Mouse (Mus musculus) limb, embryonic 13.5 days (tissue): ENCODE data around the gene Olfr411. TPM values are rescaled to one million over a fixed set of nuclear protein-coding genes. Genes with fewer than 3 reads are reported as not detected.

Source experiments
- ATAC-seq: fragments of 200-750 bp; cut with Nextera tagmentation; 2 replicates; pipeline ENCODE4 v1.8.0; 2017; ENCODE audit warnings: low read depth, moderate number of reproducible peaks, moderate TSS enrichment; ENCODE audit not compliant: low FRiP score
- H3K27ac ChIP-seq: fragments of 300-500 bp; sonication (generic); 2 replicates; pipeline ENCODE4 v1.5.1; 2015; ENCODE audit warnings: inconsistent platforms, mild to moderate bottlenecking, moderate library complexity
- H3K27me3 ChIP-seq: fragments of 300-500 bp; sonication (generic); 2 replicates; pipeline ENCODE4 v1.6.1; 2015; ENCODE audit warnings: mild to moderate bottlenecking, inconsistent platforms
- H3K36me3 ChIP-seq: fragments of 300-500 bp; sonication (generic); 2 replicates; pipeline ENCODE4 v1.6.1; 2015; ENCODE audit warnings: inconsistent platforms, mild to moderate bottlenecking, moderate library complexity
- H3K4me1 ChIP-seq: fragments of 300-500 bp; sonication (generic); 2 replicates; pipeline ENCODE4 v1.6.1; 2015; ENCODE audit warnings: inconsistent platforms
- H3K4me2 ChIP-seq: fragments of 300-500 bp; sonication (generic); replicated peaks from 2 replicates; pipeline ENCODE4 v1.6.1; 2015; ENCODE audit warnings: inconsistent platforms, mild to moderate bottlenecking, moderate library complexity
- H3K4me3 ChIP-seq: fragments of 300-500 bp; sonication (generic); 2 replicates; pipeline ENCODE4 v1.5.1; 2015; ENCODE audit warnings: moderate library complexity, mild to moderate bottlenecking, inconsistent platforms
- H3K9ac ChIP-seq: fragments of 300-500 bp; sonication (generic); 2 replicates; pipeline ENCODE4 v1.6.1; 2015; ENCODE audit warnings: mild to moderate bottlenecking, inconsistent platforms
- H3K9me3 ChIP-seq: fragments of 300-500 bp; sonication (generic); 2 replicates; pipeline ENCODE4 v1.6.1; 2016; ENCODE audit warnings: inconsistent platforms
- WGBS: fragments of 180-500 bp; shearing (Covaris S2); methylation state at CpG from one replicate; pipeline ENCODE4 v1.1.7; 2015; 5-methylcytosine and 5-hydroxymethylcytosine counted together
- polyA plus RNA-seq: library from polyadenylated mRNA; unstranded; fragments of >200 nt; fragmentation: Nextera tagmentation; extraction: Ambion mirVana; gene quantifications from 2 replicates; pipeline ENCODE4 v1.2.1, GENCODE M21; 2015

The Olfr411 gene
- polyA plus RNA-seq, 1 experiment from 2014 or later = not detected

GRCm38 (mm10) chr11:74337931-74338330 is 14.5 kb downstream of the Olfr411 start, which contains the start of gene Olfr410:
Gene Olfr410 (minus strand): TSS chr11:74338031.
- no peak for ATAC-seq
- no peaks in the 10 kb centered on the region for H3K9me3 ChIP-seq
- WGBS = 86% methylated on average over 6 of the region's 6 CpGs

GRCm38 (mm10) chr11:74328781-74329180 is 23.7 kb downstream of the Olfr411 start:
- ATAC-seq = no peak
- no peaks in the 10 kb centered on the region for H3K36me3 ChIP-seq

More at GRCm38 (mm10) chr11:74337931-74338330, 14.5 kb downstream of the Olfr411 start, which contains the start of gene Olfr410:
- no peak within 1 kb of the TSS for H3K27ac ChIP-seq
- no peak within 1 kb of the TSS for H3K4me3 ChIP-seq
- H3K9ac ChIP-seq = no peak within 1 kb of the TSS
- H3K36me3 ChIP-seq = no peaks in the 10 kb centered on the region
- H3K27me3 ChIP-seq = no peaks in the 10 kb centered on the region
- no peak within 1 kb of the TSS for H3K4me2 ChIP-seq
- no peaks in the 10 kb centered on the region for H3K4me1 ChIP-seq

GRCm38 (mm10) chr11:74326044-74326443 is 26.4 kb downstream of the Olfr411 start:
- Histone ChIP-seq H3K36me3 (no peaks in the 10 kb centered on the region), H3K9ac (no peak overlapping the region), H3K9me3 (no peaks in the 10 kb centered on the region; the same call in 1 of the 2 replicates), H3K4me3 (no peak overlapping the region), H3K27ac (no peak overlapping the region), H3K27me3 (no peaks in the 10 kb centered on the region), H3K4me2 (no peak overlapping the region), H3K4me1 (no peaks in the 10 kb centered on the region)
- no peak for ATAC-seq
- 76% methylated on average over 2 of the region's 2 CpGs for WGBS

More at GRCm38 (mm10) chr11:74328781-74329180, 23.7 kb downstream of the Olfr411 start:
- Histone ChIP-seq H3K27me3 (no peaks in the 10 kb centered on the region), H3K9me3 (no peaks in the 10 kb centered on the region; the same call in 1 of the 2 replicates), H3K27ac (no peak overlapping the region), H3K4me2 (no peak overlapping the region), H3K4me3 (no peak overlapping the region), H3K4me1 (no peaks in the 10 kb centered on the region), H3K9ac (no peak overlapping the region)

Other genes with a start within 250 kb of the Olfr411 start
- not detected in 2 replicates for gene Olfr401, start 238.9 kb downstream of the Olfr411 start, polyA plus RNA-seq
- gene Olfr402, start 199.1 kb downstream of the Olfr411 start, polyA plus RNA-seq = not detected in 2 replicates
- gene Olfr403, start 166.4 kb downstream of the Olfr411 start, polyA plus RNA-seq = not detected in 2 replicates
- gene Olfr43, start 141.3 kb downstream of the Olfr411 start, polyA plus RNA-seq = not detected in 2 replicates
- not detected in 2 replicates for gene Olfr406, start 92.8 kb downstream of the Olfr411 start, polyA plus RNA-seq
- not detected in 2 replicates for gene Olfr59, start 68.9 kb downstream of the Olfr411 start, polyA plus RNA-seq
- gene Olfr410, start 14.6 kb downstream of the Olfr411 start, polyA plus RNA-seq = not detected in 2 replicates
- not detected in 2 replicates for gene Olfr412, start 9.4 kb upstream of the Olfr411 start, polyA plus RNA-seq